Mouse (Mus musculus) hindlimb bud, embryonic 11.5 days (tissue): Measurements from ENCODE around the gene Pappa.

ENCODE experiments used
- DNase-seq: peaks from one replicate; pipeline ENCODE4 v3.0.0-alpha.2; 2012; ENCODE audit warnings: low read depth, low spot score; ENCODE audit errors: extremely low spot score

Pappa gene

DNA sequence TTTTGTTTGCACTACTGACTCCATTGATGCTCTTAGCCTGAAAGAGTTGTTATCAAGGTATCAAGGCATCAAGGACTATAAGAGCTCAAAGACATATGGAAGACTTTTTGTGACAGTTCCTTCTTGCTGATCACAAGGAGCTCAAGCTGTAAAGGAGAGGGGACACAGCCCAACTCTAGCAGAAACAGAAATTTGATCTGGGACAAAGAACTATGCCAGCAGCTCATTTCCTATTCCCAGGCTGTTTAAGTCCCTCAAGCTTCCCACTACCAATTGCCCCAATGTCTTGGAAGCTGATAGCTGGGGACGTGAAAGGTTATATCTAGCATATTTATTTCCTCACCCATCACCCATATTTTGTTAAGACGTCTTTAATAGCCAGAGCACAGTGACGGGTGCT, 39.7 kb downstream of the Pappa start:
- DNase-seq = no peak

DNA sequence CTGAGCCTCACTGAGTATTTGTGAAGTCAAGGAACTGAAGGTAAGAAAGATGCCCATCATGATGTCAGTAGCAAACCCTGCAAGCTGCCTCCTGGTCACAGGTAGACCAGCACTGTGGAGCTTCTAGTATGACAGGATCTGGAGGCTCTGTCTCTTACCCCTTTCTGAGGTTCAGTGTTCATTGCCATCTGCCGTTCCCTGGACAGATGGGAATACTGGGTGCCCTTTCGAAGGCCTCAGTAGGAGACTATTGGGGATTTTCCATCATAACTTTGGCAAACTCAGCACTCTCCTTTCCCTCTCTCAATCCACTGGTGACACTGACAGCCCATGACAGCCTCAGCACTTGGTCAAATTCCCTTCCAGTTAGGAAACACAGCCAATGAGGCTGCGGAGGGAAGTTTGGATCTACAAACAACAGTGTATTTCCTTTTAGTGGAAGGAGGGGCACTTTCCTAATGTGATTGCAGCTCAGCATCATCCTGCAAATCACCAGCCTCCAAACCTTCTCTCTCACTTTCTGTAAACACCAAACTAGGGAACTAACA, 42.4 kb downstream of the Pappa start:
- no peak for DNase-seq

DNA sequence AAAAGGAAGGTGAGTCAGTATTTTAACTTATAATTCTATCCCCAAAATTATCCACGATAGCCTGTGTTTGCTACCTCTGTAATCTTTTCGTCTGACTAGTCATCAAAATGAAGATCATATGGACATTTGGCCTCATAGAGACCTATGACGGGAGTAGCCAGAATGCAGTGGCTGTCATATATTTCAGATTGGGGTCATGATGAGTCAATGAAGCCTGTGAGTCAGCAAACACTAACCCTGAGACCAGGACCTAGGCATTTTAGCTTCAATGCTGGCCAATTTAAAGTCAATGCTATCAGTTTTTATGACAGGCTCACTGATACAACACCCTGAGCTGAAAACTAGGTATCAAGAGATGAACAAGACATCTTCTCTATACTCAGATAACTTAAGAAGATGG, 50.5 kb downstream of the Pappa start:
- DNase-seq = no peak

DNA sequence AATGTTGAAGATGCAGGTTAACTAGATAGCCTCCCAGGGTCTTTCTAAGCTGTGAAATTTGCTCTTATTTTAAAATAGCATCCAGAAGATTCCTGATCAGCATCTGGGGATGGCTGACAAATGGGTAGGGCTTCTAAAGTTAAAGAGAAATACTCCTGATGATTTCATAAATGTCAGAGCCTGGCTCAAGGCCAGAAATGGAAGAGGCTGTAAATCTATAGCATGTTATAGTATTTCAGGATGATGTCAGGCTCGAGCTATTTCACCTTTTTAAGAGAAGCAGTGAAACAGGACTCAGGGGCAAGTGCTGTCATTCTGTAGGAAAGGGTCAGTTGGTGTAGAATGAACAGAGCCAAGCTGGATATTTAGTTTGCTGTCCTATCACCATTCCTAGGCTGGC, 54.2 kb downstream of the Pappa start:
- DNase-seq = no peak

DNA sequence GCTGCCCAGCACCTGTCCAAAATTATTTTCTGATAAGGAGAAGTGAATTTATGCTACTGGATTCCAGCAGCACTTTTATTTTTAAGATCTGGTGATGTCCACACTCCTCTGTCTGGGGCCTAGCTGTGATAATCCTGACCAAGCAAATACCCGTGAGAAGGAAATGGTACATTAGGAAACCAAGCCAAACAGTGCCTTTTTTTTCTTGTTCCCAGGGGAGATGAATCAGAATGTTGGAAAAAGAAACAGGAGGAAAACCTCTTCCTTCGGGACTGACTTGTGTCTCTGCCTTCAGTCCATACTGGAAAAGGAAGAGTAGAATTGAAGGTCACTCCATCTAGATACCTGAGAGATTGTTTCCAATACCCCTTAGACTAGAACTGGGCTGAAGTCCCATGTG, 63.3 kb downstream of the Pappa start:
- no peak for DNase-seq

DNA sequence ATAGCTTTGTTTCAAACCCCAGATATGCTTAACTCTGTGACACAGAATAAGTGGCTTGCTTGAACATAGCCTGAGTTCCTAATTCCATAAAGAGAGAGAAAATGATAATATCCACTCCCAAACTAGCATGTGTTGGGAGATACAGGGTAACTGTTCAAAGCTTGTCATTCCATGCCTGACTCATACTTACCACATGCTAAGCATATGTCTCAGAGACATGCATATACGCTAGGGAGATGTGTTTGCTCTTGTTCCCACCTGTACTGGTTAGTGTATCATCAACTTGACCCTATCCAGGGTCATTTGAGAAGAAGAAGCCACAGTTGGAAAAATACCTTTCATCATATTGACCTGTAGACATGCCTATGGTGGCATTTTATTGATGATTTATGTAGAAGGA, 63.7 kb downstream of the Pappa start:
- no peak for DNase-seq

DNA sequence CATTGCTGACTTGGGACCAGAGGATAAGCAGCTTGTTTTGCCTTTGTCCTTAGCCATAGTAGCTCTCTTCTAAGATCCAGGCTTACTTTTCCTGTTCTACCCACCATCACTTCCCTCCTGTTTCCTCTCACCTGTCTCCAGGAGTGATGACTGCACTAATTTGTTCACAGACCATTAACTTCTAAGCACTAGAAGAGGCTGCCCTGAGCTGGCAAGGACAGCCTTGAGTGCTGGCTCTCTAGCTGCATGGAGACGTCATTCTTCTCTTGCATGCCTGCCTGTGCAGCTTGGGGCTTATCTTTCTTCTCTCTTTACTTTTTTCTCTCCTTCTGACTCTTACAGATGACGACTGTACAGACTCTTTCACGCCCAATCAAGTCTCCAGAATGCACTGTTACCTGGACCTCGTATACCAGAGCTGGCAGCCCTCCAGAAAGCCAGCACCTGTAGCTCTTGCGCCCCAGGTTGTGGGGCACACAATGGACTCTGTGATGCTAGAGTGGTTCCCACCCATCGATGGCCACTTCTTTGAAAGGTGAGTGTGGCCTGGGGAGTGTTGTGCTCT, 65.0 kb downstream of the Pappa start:
- DNase-seq = no peak

DNA sequence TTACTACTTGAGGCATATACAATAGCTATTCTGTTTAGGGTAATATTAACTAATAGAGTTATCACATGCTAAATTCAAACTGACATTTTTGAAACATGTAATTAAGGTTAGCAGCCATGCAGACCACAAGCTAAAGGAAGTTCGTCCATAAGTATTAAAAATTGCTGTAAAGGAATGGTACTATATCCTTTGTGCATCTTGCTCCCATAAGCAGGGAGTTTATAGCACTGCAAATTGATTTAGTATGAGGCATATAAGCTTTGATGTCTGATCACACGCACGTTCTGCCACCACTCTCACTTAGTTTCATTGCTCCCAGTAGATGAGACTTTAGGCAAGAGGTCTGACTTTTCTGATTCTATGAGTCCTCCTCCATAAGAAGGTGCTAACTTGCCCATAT, 68.8 kb downstream of the Pappa start:
- DNase-seq = peak; percentile 57

DNA sequence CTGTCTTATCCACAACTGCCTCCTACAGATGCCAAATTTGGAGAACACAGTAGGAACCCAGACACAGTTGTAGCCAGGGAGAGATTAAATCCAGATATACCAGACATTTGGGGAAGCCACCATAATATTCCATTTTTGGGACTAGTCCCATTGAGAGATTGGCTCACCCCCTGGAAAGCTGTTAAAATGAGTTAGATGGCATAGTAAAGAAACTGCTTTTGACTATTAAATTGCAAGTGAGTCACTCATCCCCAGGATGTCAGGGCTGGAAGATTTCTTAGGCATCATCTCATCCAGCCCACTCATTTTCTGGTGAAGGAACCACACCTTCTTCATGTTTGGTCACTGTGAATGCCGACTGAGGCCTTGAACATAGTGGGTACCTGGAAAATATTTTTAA, 72.0 kb downstream of the Pappa start:
- no peak for DNase-seq

DNA sequence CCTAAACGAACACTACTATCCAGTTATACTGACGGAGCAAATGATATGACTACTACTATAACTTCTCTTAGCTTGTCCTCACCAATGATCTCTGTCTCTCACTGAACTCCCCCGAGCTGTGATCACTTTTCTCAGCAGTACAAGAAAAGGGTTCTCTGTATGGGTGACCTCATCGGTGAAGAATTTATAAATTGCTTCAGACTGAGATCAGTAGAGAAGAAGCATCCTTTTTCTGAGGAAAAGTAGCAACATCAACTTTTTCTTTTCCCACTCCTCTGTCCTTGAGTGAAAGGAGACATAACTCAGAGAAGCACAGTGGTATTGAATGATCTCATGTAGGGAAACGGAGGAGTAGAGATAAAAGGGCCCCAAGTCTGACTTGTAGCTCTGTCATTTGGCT, 79.7 kb downstream of the Pappa start:
- no peak for DNase-seq

DNA sequence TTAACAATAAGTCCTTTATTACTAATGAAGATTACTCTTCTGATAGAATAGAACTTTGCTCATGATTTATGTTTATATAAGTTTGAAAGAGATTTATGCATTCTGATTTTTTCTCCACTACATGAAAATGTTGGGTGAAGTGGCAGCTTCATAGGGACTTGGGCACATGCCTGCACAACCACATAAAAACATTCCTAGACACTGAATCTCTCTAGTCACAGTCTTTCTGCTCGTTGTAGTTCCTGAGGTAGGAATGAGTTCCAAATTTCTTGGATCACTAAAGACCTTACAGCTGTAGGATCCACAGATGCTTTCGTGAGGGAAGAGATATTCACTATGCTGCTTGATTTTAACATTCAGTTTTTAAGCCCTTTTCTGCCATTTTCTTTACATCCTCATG, 81.5 kb downstream of the Pappa start:
- no peak for DNase-seq

DNA sequence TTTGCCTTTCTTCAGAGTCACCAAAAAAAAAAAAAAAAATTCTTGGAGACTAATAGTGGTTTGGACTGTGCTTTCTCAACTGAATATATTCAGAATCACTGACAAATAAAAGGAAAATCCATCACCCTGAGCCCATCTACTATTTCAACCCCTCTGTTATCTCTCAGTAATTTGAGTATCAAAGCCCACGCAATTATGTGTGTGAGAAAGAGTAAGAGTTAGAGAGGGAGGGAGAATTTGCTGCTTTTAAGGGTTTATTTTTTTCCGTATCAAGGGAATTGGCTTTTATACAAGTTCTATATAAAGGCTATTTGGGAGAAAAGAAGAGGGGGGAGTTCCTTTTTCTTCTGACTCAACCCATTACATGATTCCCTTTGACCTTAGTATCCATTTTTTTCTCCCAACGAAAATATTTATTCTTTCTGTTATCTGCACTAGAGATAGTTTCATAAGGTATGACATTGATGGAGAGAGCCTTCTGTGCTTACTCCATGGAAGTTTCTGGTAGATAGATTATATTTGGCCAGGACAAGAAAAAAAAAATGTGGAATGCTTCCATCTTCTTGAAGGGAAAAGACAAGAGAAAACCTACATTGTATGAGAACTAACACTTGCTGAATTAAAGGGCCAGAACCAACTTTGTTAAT, 85.5 kb downstream of the Pappa start:
- DNase-seq = no peak

DNA sequence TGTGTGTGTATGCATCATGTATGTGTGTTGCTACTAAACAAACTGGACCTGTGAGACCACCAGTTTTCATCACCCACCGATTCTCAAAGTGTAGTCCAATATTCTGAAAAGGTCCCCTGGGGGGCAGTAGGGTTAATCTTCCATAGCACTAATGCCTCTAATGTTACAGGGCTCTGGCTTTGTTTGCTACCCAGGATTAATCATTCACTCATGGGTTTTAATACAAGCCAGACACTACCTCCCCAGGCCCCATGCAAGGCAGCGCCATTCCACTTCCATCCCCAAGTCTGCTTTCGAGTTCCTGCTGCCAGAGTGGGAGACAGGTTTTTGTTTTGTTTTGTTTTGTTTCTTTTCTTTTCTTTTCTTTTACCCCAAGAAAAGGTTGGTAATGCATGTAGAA, 92.7 kb downstream of the Pappa start:
- DNase-seq = no peak

DNA sequence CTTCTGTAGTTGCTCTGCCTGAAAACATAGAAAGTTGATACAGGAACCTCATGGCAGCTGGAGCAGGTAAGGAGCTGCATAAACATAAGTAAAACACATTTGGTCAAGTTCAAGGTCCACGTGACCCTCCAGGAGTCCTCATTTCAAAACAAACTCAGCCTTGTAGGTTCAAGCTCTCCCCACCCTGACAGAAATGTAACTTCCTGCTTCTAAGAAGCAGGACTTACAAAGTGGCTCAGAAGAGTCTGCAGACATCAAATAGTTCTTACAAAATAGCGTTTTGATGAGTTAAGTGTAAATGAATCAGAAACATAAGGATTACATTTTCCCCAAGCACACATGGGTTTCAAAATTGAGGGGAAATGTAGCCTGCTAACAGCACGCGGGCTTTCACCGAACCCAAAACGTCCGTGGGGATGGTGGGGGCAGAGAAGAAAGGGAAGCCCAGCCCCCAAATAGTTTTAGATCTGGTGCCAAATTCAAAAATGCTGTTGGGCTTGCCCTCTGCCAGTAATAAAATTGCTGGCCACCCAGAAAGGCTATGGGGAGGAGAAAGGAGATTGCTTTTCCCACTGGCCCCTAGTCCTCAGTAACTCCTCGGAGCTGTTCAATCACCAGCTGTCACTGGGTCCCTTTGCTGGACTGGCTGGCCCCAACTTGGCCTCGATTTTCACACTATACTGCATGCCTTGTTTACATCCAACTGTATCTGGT, 93.8 kb downstream of the Pappa start:
- DNase-seq = no peak

DNA sequence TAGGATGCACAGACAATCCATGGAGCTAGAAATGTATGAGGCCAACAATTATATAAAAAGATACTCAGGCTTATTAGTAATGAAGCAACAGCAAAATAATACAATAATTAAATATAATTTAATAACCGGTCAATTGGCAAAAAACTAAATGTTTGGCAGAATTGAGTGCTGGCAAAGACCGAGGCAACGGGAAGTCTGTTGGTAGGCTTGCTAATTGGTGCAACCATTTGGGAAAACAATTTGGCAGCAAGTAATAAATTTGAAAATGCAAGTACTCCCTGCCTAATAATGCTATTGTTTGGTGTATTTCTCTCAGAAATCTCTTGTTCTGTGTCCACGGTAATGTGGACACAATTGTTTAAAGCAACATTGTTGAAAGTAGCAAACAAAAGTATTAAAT, 99.9 kb downstream of the Pappa start:
- DNase-seq = no peak

DNA sequence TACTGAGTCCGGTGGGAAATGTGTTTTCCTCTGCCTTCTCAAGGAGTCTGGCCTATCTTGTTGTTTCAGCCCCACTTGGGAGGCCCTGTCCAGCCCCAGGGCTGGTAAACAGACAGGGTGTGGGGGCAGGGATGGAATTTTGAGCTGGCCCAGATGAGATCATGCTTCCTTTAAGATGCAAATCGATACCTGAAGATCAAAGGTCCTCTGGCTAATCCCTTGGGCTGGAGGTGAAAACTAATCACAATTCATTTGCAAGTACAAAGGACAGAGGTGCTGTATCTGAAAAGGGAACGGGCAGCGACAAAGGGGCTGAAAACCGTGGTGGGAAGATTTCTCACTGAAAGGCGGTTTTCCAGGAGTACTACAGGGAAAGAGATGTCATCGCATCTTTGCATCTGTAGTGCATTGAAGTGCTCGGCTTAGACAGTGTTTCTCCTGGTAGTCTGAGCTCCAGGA, 114.6 kb downstream of the Pappa start:
- DNase-seq = no peak

DNA sequence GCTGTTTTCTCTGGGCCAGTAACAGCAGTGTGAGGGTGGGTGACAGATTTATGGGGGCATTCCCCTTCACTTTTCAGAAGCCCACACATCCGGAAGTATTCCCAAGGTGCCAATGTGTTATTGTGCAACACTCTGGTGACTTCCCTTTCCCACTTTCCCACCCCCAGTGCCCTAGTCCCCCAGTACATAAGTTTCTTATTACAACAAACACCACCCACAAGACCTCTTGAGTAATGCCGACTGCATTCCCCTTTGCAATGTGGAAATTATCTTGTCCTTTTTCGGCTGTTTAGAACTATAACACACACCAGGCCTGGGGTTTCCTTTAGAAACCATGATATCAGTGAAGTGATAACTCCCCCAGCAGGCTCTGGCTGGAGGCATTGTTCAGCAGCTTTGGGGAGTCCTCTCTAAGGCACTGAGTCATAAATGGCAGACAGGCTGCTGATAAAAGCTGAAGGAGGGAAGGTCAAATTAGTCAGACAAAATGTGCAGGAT, 118.5 kb downstream of the Pappa start:
- DNase-seq = no peak

DNA sequence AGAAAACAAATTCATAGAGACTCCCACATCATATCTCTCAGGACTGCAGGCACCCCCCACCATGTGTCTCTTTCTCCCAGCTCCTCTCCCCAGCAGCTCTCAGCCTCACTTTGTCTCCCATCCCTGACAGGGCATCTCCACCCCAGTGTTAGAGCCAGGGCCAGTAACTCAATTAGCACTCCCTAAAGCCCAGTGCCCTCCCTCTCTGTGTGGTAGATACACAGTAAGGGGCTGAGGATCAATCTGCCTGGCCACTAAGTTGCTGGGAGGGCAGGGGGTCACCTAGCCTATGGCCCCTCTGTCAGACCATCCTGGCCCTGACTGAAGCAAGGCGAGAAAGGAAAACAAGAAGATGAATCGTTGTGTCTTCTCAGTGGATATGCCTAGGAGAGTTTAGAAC, 119.3 kb downstream of the Pappa start:
- DNase-seq = no peak

DNA sequence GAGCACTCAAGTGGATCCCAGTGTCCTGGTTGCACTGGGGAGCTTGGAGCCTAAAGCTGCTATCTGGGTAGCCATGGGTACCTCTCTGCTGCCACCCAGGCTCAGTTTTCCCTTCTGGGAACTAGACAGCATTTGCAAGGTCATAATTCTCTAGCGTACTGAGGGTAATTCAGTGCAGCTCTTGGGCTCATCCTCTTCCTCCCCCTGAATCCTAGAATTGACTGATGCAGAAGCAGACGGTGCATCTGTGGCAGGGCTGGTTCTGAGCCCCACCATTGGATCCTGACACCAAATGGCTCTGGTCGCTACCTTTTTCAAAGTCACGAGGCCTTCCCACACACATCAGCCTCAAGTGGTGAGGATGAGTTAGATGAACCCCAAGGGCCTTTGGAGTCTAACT, 121.0 kb downstream of the Pappa start:
- no peak for DNase-seq

DNA sequence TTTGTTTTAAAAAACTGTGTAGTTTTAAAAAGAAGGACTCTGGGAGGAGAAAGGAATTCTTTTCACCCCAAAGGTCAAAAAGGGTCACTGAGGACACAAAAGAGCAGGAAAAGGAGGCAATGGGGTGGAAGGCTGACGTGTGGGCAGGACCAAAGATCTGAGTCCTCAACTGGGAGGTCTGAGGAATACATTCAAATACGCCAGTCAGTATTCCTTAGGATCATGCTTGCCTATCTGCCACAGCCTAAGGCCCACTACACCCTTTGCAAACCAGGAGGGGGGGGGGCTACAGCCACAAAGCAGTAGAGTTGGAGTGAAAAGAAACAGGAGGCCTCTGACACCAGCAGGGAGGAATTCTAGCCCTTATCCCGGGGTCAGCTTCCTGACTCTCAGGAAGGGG, 121.5 kb downstream of the Pappa start:
- no peak for DNase-seq

DNA sequence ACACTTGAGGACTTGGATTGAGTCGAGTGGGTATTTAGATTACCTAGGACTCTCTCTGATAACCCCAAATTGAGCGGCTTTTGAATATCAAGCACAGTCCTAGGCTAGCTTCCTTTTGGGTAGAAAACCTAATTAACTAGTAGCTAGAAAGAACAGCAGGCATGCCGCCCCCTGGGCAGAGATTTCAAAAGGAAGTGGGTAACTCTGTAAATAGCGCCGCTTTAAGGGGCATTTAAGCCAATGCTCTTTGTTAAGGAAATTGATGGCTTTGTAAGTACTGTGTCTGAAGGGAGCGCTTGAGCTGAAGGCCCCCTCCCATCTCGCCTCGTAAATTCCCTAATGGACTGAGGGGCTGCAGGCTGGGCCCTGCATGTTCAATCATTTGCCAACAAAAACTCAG, 128.2 kb downstream of the Pappa start:
- DNase-seq = peak; percentile 30

DNA sequence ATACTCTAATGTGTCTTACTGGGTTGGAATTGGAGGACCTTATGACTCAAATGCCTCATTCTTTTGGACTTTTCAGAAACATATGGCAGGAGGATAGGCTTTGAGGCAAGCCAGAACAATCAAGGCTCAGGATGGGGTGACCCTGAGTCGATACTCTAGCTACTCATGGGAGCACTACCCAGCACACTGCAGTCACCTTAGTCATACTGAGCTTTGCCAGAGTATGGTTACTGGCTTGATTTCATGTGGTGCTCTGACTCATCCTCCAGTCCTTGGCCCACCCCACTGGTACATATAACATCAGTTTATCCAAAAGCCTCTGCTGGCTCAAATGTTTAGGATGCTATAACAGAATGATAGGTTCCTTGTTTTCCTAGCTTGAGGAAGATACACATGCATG, 130.1 kb downstream of the Pappa start:
- DNase-seq = no peak
